Mouse (Mus musculus) G1E (cell line): Measurements from ENCODE around the gene Cry2.

ENCODE experiments used
- CTCF ChIP-seq: IDR thresholded peaks from 2 replicates; pipeline ENCODE4 v1.5.1; 2012; ENCODE audit warnings: low read depth, low read length, inconsistent platforms, mixed read lengths
- GATA1 ChIP-seq: IDR thresholded peaks from 2 replicates; pipeline ENCODE4 v1.6.1; 2012; ENCODE audit warnings: borderline replicate concordance, low read length, inconsistent platforms, mixed read lengths

DNA sequence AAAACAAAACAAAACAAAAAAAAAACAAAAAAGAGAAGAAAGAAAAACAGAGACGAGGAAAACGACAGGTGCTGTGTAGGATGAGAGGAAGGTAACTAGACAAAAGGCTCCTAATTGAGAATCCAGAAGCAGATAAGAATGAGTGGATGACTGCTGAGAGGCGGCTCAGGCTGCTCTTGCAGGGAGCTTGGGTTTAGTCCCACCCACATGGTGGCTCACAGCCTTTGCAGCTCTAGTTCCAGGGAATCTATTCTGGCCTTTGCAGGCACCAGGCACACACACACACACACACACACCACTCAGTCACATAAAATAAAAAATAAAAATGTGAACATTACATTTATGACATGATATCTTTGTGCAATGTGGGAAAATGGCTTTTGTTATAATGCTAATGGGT is 4.7 kb upstream of the Cry2 start:
- TF ChIP-seq CTCF (no peak), GATA1 (no peak)
